Mouse (Mus musculus) olfactory bulb, adult 2 months (tissue): Measurements from ENCODE around the gene Plppr2.

Experiments
- CTCF ChIP-seq: fragments of 200-500 bp; IDR thresholded peaks from 2 replicates; pipeline ENCODE4 v1.5.1; 2012; ENCODE audit warnings: low read depth, mild to moderate bottlenecking, low read length, moderate library complexity; ENCODE audit not compliant: insufficient read depth
- POLR2A ChIP-seq: fragments of 200-500 bp; IDR thresholded peaks from 2 replicates; pipeline ENCODE4 v1.6.1; 2012; ENCODE audit warnings: mild to moderate bottlenecking, low read depth, low read length, moderate library complexity; ENCODE audit not compliant: insufficient read depth

DNA sequence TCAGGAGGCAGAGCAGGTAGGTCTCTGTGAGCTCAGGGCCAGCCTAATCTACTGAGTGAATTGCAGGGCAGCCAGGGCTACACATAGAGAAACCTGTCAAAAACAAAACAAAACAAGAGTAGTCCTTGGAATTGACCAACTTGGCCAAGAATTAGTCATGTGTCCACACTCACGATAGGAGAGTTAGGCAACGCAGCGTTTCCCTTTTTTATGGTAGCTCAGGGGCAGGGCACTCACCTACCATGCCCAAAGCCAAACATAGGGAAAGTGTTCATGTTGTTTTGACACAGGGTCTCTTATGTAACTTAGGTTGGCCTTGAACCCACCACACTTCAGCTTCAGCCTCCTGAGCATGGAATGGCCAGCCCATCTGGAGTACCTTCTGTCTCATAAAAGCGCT is 32.5 kb downstream of the Plppr2 start:
- TF ChIP-seq POLR2A (no peak), CTCF (no peak)
